Mouse (Mus musculus): ENCODE measurements around the gene Smchd1. TPM values are rescaled to one million over a fixed set of nuclear protein-coding genes. Genes with fewer than 3 reads are reported as not detected.
"Not testable (repeated sequence)": the region's sequence is repeated elsewhere in the genome, so short reads cannot be mapped to it uniquely, and the experiment has no call there.

Gene Smchd1
- total RNA-seq, 2 experiments from 2014 or later: 27.3 to 28.5 TPM

DNA sequence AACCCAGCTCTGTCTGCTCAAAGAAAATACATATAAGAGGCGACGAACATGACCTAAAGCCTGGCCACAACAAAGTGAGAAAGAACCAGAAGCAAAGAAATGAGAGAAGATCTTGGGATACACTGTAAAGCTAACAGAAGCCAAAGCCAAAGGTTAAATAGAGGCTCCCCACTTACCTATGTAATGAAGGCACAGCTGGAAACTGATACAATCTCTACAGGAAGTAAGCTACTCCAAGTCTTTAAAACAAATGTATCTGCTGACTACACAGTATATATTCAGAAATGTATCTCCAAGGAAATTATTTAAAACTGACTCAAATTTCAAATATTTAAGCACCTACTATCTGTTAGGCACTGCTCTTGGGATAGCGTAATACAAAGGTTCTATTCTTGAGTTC is 14.8 kb downstream of the Smchd1 start:
- no peak for DNase-seq (ENCODE audit: low spot score in 2 of 2)
- intact Hi-C loops (cut with DNase I): no loop called here

DNA sequence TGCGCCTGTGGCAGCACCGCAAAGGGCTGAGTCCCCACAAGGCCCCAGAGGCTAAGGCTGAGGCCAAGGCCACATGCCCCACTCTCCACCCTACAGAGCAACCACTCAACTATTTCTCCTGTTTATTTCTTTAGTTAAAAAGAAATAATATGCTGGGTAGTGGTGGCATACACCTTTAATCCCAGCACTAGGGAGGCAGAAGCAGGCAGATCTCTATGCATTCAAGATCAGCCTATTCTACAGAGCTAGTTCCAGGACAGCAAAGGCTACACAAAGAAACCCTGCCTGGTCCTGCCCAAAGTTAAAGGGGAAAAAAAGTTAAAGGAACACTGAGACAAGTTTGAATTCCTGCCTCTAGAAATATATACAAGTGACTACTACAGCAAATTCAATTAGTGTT is 15.3 kb downstream of the Smchd1 start, which contains the start of gene Gm4707:
Gm4707 (minus strand) TSS at position 101 of the 400 bp plus-strand sequence.
- no peak for DNase-seq (ENCODE audit: low spot score in 2 of 2)
- intact Hi-C loops (cut with DNase I): no loop called here

DNA sequence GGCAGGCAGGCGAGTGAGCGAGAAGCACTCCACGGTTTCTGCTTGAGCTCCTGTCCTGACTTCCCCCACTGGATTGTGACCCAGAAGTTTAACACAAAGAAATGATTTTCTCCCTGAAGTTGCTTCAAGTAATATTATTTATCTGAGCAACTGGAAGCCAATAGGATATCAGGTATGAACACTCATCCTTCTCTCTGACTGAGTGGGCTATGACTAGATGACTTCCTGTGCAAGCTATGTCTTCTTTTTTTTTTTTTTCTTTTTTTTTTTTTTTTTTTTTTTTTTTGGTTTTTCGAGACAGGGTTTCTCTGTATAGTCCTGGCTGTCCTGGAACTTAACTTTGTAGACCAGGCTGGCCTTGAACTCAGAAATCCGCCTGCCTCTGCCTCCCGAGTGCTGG is 17.8 kb downstream of the Smchd1 start:
- DNase-seq (ENCODE audit: low spot score in 2 of 2); intact Hi-C loops (cut with DNase I): not testable (repeated sequence)

DNA sequence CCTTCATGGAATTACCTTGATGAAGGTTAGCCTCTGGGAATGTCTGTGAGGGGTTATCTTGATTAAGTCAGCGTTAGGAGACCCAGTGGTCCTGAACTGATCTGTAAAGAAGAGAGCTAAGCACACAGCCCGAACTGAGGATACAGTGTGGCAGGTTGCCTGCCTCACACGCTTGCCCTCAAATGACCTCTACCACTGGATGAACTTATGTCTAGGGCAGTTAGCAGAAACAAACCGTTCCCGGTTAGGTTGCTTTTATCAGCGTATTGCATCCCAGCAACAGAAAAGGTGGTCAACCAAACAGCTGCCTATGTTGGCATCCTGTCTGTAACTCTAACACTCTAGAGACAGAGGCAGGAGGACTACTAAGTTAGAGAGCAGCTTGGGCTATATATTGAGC is 30.0 kb downstream of the Smchd1 start:
- intact Hi-C loops (cut with DNase I): no loop called here
- no peak for DNase-seq (ENCODE audit: low spot score in 2 of 2)

DNA sequence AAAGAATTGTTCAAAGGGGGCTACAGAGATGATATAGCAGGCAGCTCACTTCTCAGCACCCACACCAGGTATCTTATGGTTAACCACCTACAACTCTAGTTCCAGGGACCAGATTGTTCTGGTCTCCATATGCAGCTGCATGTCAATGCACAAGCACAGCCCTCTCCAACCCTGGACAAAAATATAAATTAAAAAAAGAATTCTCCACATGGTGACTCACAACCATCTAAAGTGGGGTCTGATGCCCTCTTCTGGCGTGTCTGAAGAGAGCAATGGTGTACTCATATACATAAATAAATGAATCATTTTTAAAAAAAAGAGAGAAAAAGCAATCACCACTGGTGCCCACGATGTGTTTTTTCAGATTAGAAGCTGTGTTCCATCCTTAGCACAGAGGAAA is 30.4 kb downstream of the Smchd1 start:
- peak; percentile 17 to 59 for DNase-seq (ENCODE audit: low spot score in 2 of 2)
- intact Hi-C loops (cut with DNase I): no loop called here

DNA sequence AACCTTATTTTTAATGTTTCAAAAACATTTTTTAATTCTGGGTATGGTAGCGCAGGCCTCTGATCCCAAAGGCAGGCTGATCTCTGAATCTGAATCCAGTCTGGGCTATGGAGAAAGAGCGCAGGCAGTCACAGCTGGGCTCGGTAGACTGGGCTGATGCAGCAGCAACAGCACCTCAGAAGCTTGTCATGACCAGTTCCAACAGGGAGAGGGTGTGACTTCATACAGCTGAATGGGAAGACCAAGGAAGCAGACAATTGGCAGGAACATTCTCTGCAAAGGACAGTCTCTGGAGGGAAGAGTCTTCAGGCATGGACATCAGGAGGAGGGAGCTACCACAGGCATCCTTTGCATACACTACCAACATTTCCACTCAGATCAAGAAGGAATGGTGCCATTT is 31.0 kb downstream of the Smchd1 start:
- intact Hi-C loops (cut with DNase I): no loop called here
- DNase-seq (ENCODE audit: low spot score in 2 of 2): peak in 1 of 2 experiments; percentile 12

DNA sequence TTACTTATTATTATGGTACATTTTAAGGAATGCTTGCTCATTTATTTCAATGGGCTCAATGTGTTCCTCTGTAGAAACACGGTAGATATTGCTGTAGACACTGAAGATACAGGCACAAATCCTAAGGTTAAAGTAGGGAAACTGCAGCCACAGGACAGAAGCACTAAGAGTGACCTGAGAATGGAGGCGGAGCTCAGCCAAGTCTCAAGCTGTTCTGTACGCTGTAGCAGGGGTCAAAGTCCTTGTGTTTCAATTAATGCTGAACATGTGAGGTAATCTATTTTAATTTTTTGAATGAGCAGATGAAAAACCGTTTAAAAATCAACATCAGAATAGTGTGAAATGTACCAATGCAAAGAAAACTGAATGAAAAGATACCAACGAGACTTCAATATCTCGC is 31.9 kb downstream of the Smchd1 start:
- no peak for DNase-seq (ENCODE audit: low spot score in 2 of 2)
- intact Hi-C loops (cut with DNase I): no loop called here

DNA sequence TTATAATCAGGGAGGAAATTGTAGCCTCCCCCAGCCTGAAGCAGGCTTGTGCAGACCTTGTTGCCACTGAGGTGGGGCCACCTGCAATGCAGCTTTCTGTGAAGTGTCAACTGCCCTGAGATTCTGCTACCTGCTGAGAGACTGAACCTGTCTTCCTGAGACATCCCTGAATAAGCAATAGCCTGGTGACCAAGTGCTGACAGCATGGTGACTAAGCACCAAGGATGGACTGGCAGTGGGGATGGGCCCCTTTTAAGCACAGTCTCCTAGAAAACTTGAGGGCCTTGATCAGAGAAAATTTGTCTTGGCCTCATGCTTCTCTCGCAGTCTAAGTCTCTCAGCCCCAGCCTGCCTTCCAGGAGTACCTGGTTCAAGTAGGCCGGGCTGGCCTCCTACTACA is 52.6 kb downstream of the Smchd1 start:
- DNase-seq (ENCODE audit: low spot score in 2 of 2); intact Hi-C loops (cut with DNase I): not testable (repeated sequence)

DNA sequence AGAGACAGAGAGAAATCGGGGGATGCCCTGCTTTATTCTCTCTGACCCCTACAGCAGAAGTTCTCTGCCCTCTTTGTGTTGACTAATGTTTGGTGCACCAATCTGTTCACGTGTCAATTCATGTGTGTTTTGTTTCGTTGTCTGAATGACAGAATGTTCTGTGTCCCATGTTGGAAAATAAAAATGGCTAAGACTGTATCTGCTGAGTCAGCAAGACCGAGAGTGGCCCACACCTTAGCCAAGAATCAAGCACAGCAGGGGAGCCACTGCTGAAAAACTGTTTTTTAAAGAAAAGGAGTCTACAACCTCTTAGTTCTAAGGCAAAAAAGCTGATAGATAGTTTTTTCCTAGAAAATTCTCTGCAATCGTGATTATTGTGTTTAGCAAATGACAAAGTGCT is 55.7 kb downstream of the Smchd1 start:
- DNase-seq (ENCODE audit: low spot score in 2 of 2); intact Hi-C loops (cut with DNase I): not testable (repeated sequence)

DNA sequence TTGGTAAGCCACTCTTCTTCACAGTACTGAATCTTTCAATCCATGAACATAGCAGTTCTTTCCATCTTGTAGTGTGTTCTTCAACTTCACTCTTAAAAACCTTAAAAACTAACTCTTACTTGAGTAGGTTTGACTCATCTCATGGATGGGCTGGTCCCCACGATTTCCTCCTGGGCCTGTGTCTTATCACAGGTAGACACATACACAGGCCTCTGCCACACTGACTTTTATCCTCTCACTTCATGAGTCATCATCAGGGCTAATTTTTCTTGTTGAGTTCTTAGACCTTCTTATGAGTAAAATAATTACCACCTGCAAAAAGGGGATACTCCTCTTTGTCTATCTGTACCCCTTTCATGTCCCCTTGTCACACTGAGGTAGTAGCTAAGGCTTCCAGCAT is 58.1 kb downstream of the Smchd1 start:
- intact Hi-C loops (cut with DNase I): no loop called here

DNA sequence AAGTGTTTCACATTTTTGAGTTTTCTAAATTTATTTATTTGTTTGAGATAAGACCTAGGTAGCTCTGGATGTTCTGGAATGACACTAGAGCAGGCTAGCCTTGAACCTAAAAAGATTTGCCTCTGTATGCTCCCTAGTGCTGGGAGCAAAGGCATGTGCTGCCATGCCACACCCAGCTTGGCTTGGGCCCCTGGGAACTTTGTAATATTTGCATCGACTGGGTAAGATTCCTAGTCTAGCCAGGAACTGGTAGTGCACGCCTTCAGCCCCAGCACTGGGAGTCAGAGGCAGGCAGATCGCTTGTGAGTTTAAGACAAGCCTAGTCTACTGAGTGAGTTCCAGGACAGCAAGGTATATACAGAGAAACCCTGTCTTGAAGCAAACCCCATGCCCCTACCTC is 87.7 kb downstream of the Smchd1 start:
- intact Hi-C loops (cut with DNase I): no loop called here
- no peak for DNase-seq (ENCODE audit: low spot score in 2 of 2)

More for the DNA sequence above, 58.1 kb downstream of the Smchd1 start:
- DNase-seq (ENCODE audit: low spot score in 2 of 2): no peak

DNA sequence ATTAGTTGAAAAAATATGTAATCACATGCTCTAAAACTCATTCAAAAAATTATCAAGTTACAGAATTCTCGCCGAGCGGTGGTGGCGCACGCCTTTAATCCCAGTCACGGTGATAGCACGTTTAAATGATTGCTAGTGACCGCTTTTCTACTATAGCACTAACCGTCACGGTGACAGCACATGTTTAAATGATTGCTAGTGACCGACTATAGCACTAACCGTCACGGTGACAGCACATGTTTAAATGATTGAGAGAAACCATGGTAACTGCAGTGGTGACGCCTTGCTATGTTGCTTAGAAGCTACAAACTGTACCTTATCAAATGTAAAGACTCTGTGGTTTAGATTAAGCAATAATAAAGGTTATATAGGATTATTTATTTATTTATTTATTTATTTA is 94.8 kb downstream of the Smchd1 start:
- intact Hi-C loops (cut with DNase I): no loop called here

DNA sequence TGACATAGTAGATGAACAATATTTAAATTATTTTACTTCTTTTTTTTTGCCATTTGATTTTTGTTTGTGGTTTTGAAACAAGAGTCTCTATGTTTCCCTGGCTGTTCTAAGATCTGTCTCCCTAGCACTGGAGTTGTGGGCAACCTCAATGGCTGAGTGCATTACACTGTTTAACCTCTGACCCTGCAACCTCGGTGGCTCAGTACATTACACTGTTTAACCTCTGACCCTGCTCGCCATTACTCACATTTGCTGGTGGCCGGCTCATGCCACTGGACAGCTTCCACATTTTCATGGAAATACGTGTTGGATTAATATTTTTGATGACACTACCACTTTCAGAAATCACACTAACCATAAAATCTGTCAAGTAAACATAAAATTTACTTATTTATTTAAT is 97.2 kb downstream of the Smchd1 start:
- intact Hi-C loops (cut with DNase I): no loop called here
- DNase-seq (ENCODE audit: low spot score in 2 of 2): no peak

More for the DNA sequence above, 94.8 kb downstream of the Smchd1 start:
- DNase-seq (ENCODE audit: low spot score in 2 of 2): no peak

DNA sequence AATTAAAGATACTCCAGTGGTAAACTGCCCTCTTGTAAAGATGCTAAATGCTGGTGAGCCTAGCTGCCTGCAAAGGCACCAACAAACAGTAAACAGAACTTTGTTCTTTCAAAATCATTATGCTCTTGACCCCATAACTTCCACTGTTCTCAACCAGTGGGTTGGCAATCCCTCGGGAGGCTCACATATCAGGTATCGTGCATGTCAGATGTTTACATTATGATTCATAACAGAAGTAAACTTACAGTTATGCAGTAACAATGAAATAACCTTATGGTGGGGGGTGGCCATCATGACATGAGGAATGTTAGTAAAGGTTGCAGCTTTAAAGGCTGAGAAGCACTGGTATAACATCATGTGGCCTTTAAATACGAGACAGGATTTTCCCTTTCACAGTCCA is 119.6 kb downstream of the Smchd1 start:
- intact Hi-C loops (cut with DNase I): no loop called here
- DNase-seq (ENCODE audit: low spot score in 2 of 2): no peak

DNA sequence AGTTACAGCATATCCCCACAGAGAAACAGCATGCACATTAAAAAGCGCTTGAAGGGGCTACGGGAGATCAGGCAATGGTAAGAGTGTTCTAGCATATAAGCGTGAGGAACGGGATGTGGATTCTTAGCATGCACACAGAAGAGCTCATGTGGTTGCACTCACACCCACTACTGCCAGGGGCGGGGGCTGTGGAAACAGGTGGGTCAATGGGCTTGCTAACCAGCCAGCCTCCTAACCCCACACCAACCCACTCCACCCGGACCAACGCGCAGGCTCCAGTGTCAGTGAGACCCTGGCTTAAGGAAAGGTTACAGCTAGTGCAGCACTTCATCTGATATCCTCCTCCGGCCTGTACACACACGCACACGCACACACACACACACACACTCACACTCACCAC is 120.9 kb downstream of the Smchd1 start:
- intact Hi-C loops (cut with DNase I): no loop called here
- DNase-seq (ENCODE audit: low spot score in 2 of 2): no peak

DNA sequence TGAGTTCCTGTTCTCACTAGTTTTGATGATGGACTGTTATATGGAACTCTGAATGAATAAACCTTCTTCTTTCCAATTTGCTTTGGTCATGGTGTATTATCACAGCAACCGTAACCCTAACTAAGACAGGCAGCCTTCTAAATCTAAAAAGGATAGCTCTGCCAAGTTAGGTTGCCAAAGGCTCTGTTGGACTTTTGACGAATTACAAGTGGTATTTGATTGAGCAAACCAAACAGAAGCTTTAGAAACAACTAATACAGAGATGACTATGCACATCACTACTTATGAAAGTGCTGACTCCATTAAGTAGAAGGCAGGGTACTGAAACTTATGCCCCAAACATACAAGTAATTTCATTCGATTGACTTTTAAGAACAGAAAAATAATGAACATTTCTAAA is 127.0 kb downstream of the Smchd1 start:
- DNase-seq (ENCODE audit: low spot score in 2 of 2): no peak
- intact Hi-C loops (cut with DNase I): no loop called here

DNA sequence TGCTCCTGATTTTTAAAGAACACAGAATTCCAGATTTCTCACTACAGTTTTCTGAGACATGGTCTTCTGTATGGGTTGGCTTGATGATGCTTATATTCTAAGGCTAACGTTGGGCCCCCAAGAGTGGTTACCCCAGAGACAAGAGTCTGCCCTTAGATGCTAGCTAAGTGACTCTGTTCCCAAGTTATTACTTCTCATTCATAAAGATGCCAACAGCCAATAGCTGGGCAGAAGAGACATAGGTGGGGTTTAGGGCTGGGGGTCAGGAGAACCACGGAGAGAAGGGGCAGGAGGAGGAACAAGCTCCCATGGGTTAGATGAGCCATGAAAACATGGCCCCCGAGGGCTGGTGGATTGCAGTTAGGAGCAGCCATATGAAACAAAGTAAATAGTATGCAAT is 133.1 kb downstream of the Smchd1 start:
- intact Hi-C loops (cut with DNase I): no loop called here

DNA sequence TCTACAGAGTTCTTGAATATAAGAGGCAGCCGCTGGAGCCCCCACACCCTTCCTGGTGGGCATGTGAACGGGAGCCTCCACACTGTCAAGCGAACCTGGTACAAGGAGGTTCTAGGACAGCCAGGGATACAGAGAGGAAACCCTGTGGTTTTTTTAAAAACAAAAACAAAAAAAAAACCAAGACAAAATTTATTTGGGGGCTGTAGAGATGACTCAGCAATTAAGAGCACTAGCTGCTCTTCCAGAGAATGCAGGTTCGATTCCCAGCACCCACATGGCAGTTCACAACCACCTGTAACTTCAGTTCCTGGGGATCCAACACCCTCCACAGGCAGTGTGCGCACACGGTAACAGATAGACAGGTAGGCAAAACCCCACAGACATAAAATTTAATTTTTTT is 136.5 kb downstream of the Smchd1 start:
- intact Hi-C loops (cut with DNase I): no loop called here
- no peak for DNase-seq (ENCODE audit: low spot score in 2 of 2)

More for the DNA sequence above, 133.1 kb downstream of the Smchd1 start:
- DNase-seq (ENCODE audit: low spot score in 2 of 2): no peak

DNA sequence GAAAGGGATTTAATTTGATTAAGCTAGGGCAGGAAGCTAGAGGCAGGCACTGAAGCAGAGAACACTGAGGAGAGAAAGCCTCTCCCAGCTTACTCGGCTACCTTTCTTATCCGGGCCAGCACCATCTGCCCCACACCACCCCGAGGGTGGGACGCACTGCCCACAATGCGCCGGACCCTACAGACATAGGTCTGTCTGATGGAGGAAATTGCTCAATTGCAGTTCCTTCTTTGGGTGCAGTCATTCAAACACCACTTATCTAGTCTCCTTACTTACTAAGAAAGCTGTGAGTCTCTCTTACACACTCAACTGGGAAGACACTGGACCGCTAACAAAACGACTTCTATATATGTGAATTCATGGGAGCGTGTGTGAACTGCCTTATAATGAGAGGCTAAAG is 137.6 kb downstream of the Smchd1 start:
- intact Hi-C loops (cut with DNase I): no loop called here
- DNase-seq (ENCODE audit: low spot score in 2 of 2): no peak

DNA sequence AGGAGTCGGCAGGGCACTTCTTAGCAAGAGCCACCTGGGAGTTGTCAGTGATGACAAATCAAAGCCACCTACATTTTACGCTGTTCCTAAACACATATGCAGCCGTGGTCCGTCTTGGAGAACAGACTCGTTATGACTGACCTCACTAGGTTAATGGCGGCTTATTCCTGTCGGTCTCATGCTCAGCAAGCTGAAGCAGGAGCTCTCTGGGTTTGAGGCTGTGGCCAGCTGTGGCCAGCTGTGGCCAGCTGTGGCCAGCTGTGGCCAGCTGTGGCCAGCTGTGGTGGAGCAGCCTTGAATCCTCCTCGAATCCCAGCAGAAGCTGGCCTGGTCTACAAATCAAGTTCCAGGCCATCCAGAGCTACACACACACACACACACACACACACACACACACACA is 138.7 kb downstream of the Smchd1 start:
- DNase-seq (ENCODE audit: low spot score in 2 of 2): no peak
- intact Hi-C loops (cut with DNase I): no loop called here

DNA sequence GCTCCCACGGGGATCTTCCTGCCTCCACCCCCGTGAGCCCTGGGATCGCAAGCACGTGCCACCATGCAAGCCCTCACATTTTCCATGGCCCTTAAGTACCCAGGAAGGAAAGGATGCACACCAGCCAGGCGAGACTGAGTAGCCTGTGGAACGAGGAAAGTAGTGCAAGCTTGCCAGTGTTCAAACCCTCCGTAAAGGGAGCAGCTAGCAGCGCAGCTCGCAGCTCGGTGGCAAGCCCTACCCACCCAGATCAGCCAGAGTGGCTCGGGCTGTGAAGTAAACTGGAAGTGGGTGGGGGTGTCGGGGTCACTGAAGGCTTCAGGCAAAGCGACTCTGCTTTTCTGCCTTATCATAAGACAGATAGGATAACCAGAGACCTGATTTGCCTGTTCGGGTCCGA is 142.8 kb downstream of the Smchd1 start:
- intact Hi-C loops (cut with DNase I): no loop called here
- DNase-seq (ENCODE audit: low spot score in 2 of 2): no peak

DNA sequence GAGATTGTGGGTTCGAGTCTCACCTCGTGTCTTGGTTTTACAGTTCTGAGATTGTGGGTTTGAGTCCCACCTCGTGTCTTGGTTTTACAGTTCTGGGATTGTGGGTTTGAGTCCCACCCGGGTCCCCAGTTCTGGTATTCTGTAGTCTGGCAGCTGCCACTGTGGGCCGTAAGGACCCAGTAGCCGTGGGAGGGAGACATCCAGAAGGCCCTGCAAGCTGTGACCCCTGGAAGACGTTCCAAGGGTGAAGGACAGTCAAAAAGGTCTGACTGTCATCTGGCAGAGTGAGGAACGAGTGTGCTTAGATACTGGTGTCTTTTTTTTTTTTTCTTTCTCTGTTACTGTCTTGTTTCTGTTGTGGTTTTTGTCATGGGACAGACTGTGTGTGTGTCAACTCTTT is 154.4 kb downstream of the Smchd1 start:
- intact Hi-C loops (cut with DNase I); DNase-seq (ENCODE audit: low spot score in 2 of 2): not testable (repeated sequence)

Measured in left cerebral cortex, postnatal 14 days (tissue).